Mouse (Mus musculus) liver, adult 2 months (tissue): Measurements from ENCODE around the gene Suv39h2. TPM values are rescaled to one million over a fixed set of nuclear protein-coding genes. Genes with fewer than 3 reads are reported as not detected.

ENCODE experiments used
- DNase-seq: peaks from one replicate; pipeline ENCODE4 v3.0.0-alpha.2; 2011; ENCODE audit warnings: low read depth, low spot score; ENCODE audit errors: extremely low read depth
- H3K27ac ChIP-seq: fragments of 200-500 bp; replicated peaks from 2 replicates; pipeline ENCODE4 v1.5.1; 2012; ENCODE audit warnings: low read depth, mild to moderate bottlenecking, control low read depth, inconsistent platforms, low read length; ENCODE audit not compliant: insufficient read depth
- H3K27me3 ChIP-seq: fragments of 200-500 bp; 2 replicates; pipeline ENCODE4 v1.6.1; 2012; ENCODE audit warnings: mild to moderate bottlenecking, moderate library complexity, low read length, inconsistent platforms; ENCODE audit not compliant: control insufficient read depth, insufficient read depth
- H3K36me3 ChIP-seq: fragments of 200-500 bp; 2 replicates; pipeline ENCODE4 v1.6.1; 2012; ENCODE audit warnings: low read length, inconsistent platforms; ENCODE audit not compliant: control insufficient read depth, insufficient read depth
- H3K4me1 ChIP-seq: fragments of 200-500 bp; 2 replicates; pipeline ENCODE4 v1.6.1; 2011; ENCODE audit warnings: low read length; ENCODE audit not compliant: control insufficient read depth, insufficient read depth
- H3K4me3 ChIP-seq: fragments of 200-500 bp; 2 replicates; pipeline ENCODE4 v1.5.1; 2011; ENCODE audit warnings: low read depth, mild to moderate bottlenecking, control low read depth, low read length, moderate library complexity; ENCODE audit not compliant: insufficient read depth
- H3K79me2 ChIP-seq: fragments of 200-500 bp; 2 replicates; pipeline ENCODE4 v1.6.1; 2012; ENCODE audit warnings: inconsistent platforms, mild to moderate bottlenecking, low read length, moderate library complexity; ENCODE audit not compliant: control insufficient read depth, insufficient read depth
- H3K9ac ChIP-seq: fragments of 200-500 bp; 2 replicates; pipeline ENCODE4 v1.6.1; 2012; ENCODE audit warnings: low read depth, mild to moderate bottlenecking, control low read depth, inconsistent platforms, low read length
- CTCF ChIP-seq: fragments of 200-500 bp; IDR thresholded peaks from 2 replicates; pipeline ENCODE4 v1.5.1; 2011; ENCODE audit warnings: low read depth, low read length, control low read depth
- POLR2A ChIP-seq: fragments of 200-500 bp; IDR thresholded peaks from 2 replicates; pipeline ENCODE4 v1.6.1; 2011; ENCODE audit warnings: low read length, control low read depth; ENCODE audit not compliant: insufficient read depth; ENCODE audit errors: extremely low read depth
- WGBS: fragments of 180-500 bp; shearing (Covaris S2); methylation state at CpG from one replicate; pipeline ENCODE4 v1.1.7; 2018; 5-methylcytosine and 5-hydroxymethylcytosine counted together
- polyA plus RNA-seq: library from polyadenylated mRNA; depleted of rRNA; stranded (reverse); fragments of >200 nt; gene quantifications from 2 replicates; pipeline ENCODE4 v1.2.3, GENCODE M21; 2012
- total RNA-seq: library from RNA; depleted of rRNA; stranded (reverse); fragments of >200 nt; gene quantifications from 2 replicates; pipeline ENCODE4 v1.2.3, GENCODE M21; 2014

Suv39h2 gene
- total and polyA plus RNA-seq, 2 experiments = 0.13 to 0.46 TPM

GRCm38 (mm10) chr2:3437956-3438355 is 36.9 kb downstream of the Suv39h2 start:
- WGBS = 89% methylated on average over 7 of the region's 7 CpGs
- H3K79me2 ChIP-seq = no peaks in the 10 kb centered on the region
- H3K27ac ChIP-seq = no peak overlapping the region
- no peak for DNase-seq
- TF ChIP-seq POLR2A = no peak
- no peak for TF ChIP-seq CTCF
- no peak overlapping the region for H3K9ac ChIP-seq
- no peak overlapping the region for H3K4me3 ChIP-seq
- H3K36me3 ChIP-seq = peaks cover 38% of the 10 kb centered on the region
- H3K4me1 ChIP-seq = no peaks in the 10 kb centered on the region
- H3K27me3 ChIP-seq = no peaks in the 10 kb centered on the region

- no peaks in the 10 kb centered on the region for H3K27me3 ChIP-seq
- no peak overlapping the region for H3K27ac ChIP-seq
- no peak for TF ChIP-seq CTCF
- no peak for TF ChIP-seq POLR2A
- H3K4me3 ChIP-seq = no peak overlapping the region
- peaks cover 20% of the 10 kb centered on the region for H3K36me3 ChIP-seq
- no peaks in the 10 kb centered on the region for H3K79me2 ChIP-seq
- 92% methylated on average over 6 of the region's 6 CpGs for WGBS
- DNase-seq = no peak
- no peaks in the 10 kb centered on the region for H3K4me1 ChIP-seq
- H3K9ac ChIP-seq = no peak overlapping the region
These were observed 39.3 kb downstream of the Suv39h2 start for GRCm38 (mm10) chr2:3435369-3436061.

- no peak for TF ChIP-seq CTCF
- TF ChIP-seq POLR2A = no peak
- peaks cover 3% of the 10 kb centered on the region for H3K36me3 ChIP-seq
- H3K4me1 ChIP-seq = no peaks in the 10 kb centered on the region
- whole genome bisulfite sequencing = 93% methylated on average over 9 of the region's 9 CpGs
- DNase-seq = no peak
- no peaks in the 10 kb centered on the region for H3K27me3 ChIP-seq
- H3K4me3 ChIP-seq = no peak overlapping the region
- H3K27ac ChIP-seq = no peak overlapping the region
- H3K79me2 ChIP-seq = peaks cover 2% of the 10 kb centered on the region; the same call in 1 of the 2 replicates
- H3K9ac ChIP-seq = no peak overlapping the region
These were observed 43.9 kb downstream of the Suv39h2 start for GRCm38 (mm10) chr2:3430956-3431355.

GRCm38 (mm10) chr2:3424579-3424910 is 50.3 kb downstream of the Suv39h2 start:
- 2% methylated on average over 9 of the region's 10 CpGs for WGBS
- H3K36me3 ChIP-seq = no peaks in the 10 kb centered on the region
- H3K27ac ChIP-seq = peak overlapping the region; percentile 77
- H3K27me3 ChIP-seq = no peaks in the 10 kb centered on the region
- H3K9ac ChIP-seq = peak overlapping the region; percentile 81
- H3K79me2 ChIP-seq = peaks cover 2% of the 10 kb centered on the region; the same call in 1 of the 2 replicates
- peaks cover 4% of the 10 kb centered on the region; the same call in 1 of the 2 replicates for H3K4me1 ChIP-seq
- H3K4me3 ChIP-seq = peak overlapping the region; percentile 89
- TF ChIP-seq POLR2A (no peak), CTCF (no peak)
- DNase-seq = peak; percentile 62

- peak within 1 kb of the TSS; percentile 89 for H3K4me3 ChIP-seq
- DNase-seq = peak; percentile 91
- peaks cover 2% of the 10 kb centered on the region; the same call in 1 of the 2 replicates for H3K79me2 ChIP-seq
- H3K9ac ChIP-seq = peak within 1 kb of the TSS; percentile 81
- under 1% methylated on average over 29 of the region's 29 CpGs for WGBS
- H3K36me3 ChIP-seq = no peaks in the 10 kb centered on the region
- TF ChIP-seq POLR2A (peak; percentile 55), CTCF (no peak)
- H3K27me3 ChIP-seq = no peaks in the 10 kb centered on the region
- H3K4me1 ChIP-seq = peaks cover 4% of the 10 kb centered on the region; the same call in 1 of the 2 replicates
- H3K27ac ChIP-seq = peak within 1 kb of the TSS; percentile 77
These were observed 50.8 kb downstream of the Suv39h2 start, which contains the start of gene Dclre1c for GRCm38 (mm10) chr2:3423841-3424578. Gene Dclre1c (plus strand): TSS chr2:3424131.
